Mouse (Mus musculus): ENCODE results near the gene Csrnp2.

Gene Csrnp2

GRCm38 (mm10) chr15:100473926-100474503, 21.3 kb downstream of the Csrnp2 start:
- DNase-seq, result no peak

GRCm38 (mm10) chr15:100470037-100470436, 25.3 kb downstream of the Csrnp2 start:
- DNase-seq, result no peak

GRCm38 (mm10) chr15:100469189-100469545, 26.1 kb downstream of the Csrnp2 start:
- no peak for DNase-seq

- DNase-seq, result peak; percentile 82
Measured at GRCm38 (mm10) chr15:100468295-100469188, 26.7 kb downstream of the Csrnp2 start, which contains the start of gene Letmd1. Letmd1 (plus strand) TSS chr15:100469023.

- DNase-seq, result no peak
Measured at GRCm38 (mm10) chr15:100467738-100468137, 27.6 kb downstream of the Csrnp2 start.

- no peak for DNase-seq
Measured at GRCm38 (mm10) chr15:100465432-100465831, 29.9 kb downstream of the Csrnp2 start.

GRCm38 (mm10) chr15:100463712-100464111, 31.6 kb downstream of the Csrnp2 start:
- DNase-seq, result peak; percentile 34 to 73

GRCm38 (mm10) chr15:100462086-100462485, 33.2 kb downstream of the Csrnp2 start:
- DNase-seq, result no peak

GRCm38 (mm10) chr15:100461646-100462045, 33.6 kb downstream of the Csrnp2 start:
- DNase-seq, result no peak

GRCm38 (mm10) chr15:100460942-100461341, 34.3 kb downstream of the Csrnp2 start:
- DNase-seq, result peak in 1 of 2 experiments; percentile 48

- DNase-seq, result peak in 1 of 2 experiments; percentile 51
Measured at GRCm38 (mm10) chr15:100458055-100458454, 37.2 kb downstream of the Csrnp2 start.

- peak; percentile 47 to 74 for DNase-seq
Measured at GRCm38 (mm10) chr15:100457340-100457739, 37.9 kb downstream of the Csrnp2 start.

GRCm38 (mm10) chr15:100456356-100456991, 38.8 kb downstream of the Csrnp2 start:
- DNase-seq, result no peak

- DNase-seq, result no peak
Measured at GRCm38 (mm10) chr15:100452486-100452885, 42.8 kb downstream of the Csrnp2 start.

GRCm38 (mm10) chr15:100451245-100451644, 44.0 kb downstream of the Csrnp2 start:
- no peak for DNase-seq

- DNase-seq, result no peak
Measured at GRCm38 (mm10) chr15:100449495-100449894, 45.8 kb downstream of the Csrnp2 start.

- DNase-seq, result no peak
Measured at GRCm38 (mm10) chr15:100448572-100448971, 46.7 kb downstream of the Csrnp2 start.

- DNase-seq, result no peak
Measured at GRCm38 (mm10) chr15:100446887-100447286, 48.4 kb downstream of the Csrnp2 start.

GRCm38 (mm10) chr15:100443126-100443922, 52.0 kb downstream of the Csrnp2 start:
- DNase-seq, result peak; percentile 76 to 77

- no peak for DNase-seq
Measured at GRCm38 (mm10) chr15:100436518-100436917, 58.8 kb downstream of the Csrnp2 start.

- no peak for DNase-seq
Measured at GRCm38 (mm10) chr15:100436112-100436511, 59.2 kb downstream of the Csrnp2 start.

- no peak for DNase-seq
Measured at GRCm38 (mm10) chr15:100433234-100433633, 62.1 kb downstream of the Csrnp2 start.

Measured in spleen, adult 18-20 months (tissue).